Mouse (Mus musculus) midbrain, postnatal 0 days (tissue): Measurements from ENCODE around the gene Klf13. TPM values are rescaled to one million over a fixed set of nuclear protein-coding genes. Genes with fewer than 3 reads are reported as not detected.

ENCODE experiments used
- ATAC-seq: fragments of 200-750 bp; cut with Nextera tagmentation; 2 replicates; pipeline ENCODE4 v1.8.0; 2017; ENCODE audit warnings: moderate number of reproducible peaks, mild to moderate bottlenecking, moderate TSS enrichment, moderate library complexity; ENCODE audit not compliant: low FRiP score
- DNase-seq: peaks from one replicate; pipeline ENCODE4 v3.0.0-alpha.2; 2015; ENCODE audit warnings: low spot score
- H3K27ac ChIP-seq: fragments of 300-500 bp; sonication (generic); 2 replicates; pipeline ENCODE4 v1.5.1; 2014; ENCODE audit warnings: low read depth, mild to moderate bottlenecking, low read length, mixed read lengths
- H3K27me3 ChIP-seq: fragments of 300-500 bp; sonication (generic); 2 replicates; pipeline ENCODE4 v1.6.1; 2014; ENCODE audit warnings: low read length, control low read depth, mixed read lengths; ENCODE audit not compliant: insufficient read depth
- H3K36me3 ChIP-seq: fragments of 300-500 bp; sonication (generic); 2 replicates; pipeline ENCODE4 v1.6.1; 2014; ENCODE audit warnings: low read length, control low read depth, mixed read lengths; ENCODE audit not compliant: insufficient read depth
- H3K4me1 ChIP-seq: fragments of 300-500 bp; sonication (generic); 2 replicates; pipeline ENCODE4 v1.6.1; 2014; ENCODE audit warnings: mild to moderate bottlenecking, control low read depth, antibody characterized with exemption, low read length, mixed read lengths; ENCODE audit not compliant: insufficient read depth
- H3K4me2 ChIP-seq: fragments of 300-500 bp; sonication (generic); 2 replicates; pipeline ENCODE4 v1.6.1; 2014; ENCODE audit warnings: low read depth, mild to moderate bottlenecking, low read length, mixed read lengths; ENCODE audit not compliant: poor library complexity, severe bottlenecking
- H3K4me3 ChIP-seq: fragments of 300-500 bp; sonication (generic); 2 replicates; pipeline ENCODE4 v1.5.1; 2014; ENCODE audit warnings: low read depth, mild to moderate bottlenecking, low read length, moderate library complexity
- H3K9ac ChIP-seq: fragments of 300-500 bp; sonication (generic); replicated peaks from 2 replicates; pipeline ENCODE4 v1.6.1; 2014; ENCODE audit warnings: mild to moderate bottlenecking, low read length, moderate library complexity, mixed read lengths; ENCODE audit not compliant: poor library complexity, severe bottlenecking
- H3K9me3 ChIP-seq: fragments of 300-500 bp; sonication (generic); 2 replicates; pipeline ENCODE4 v1.6.1; 2016; ENCODE audit warnings: low read length, control low read depth
- CTCF ChIP-seq: IDR thresholded peaks from 2 replicates; pipeline ENCODE4 v1.5.1; 2016; ENCODE audit warnings: antibody characterized with exemption, mild to moderate bottlenecking
- WGBS: fragments of 180-500 bp; shearing (Covaris S2); extraction: QIAGEN DNeasy Blood & Tissue Kit; methylation state at CpG from one replicate; pipeline ENCODE4 v1.1.7; 2014; 5-methylcytosine and 5-hydroxymethylcytosine counted together
- polyA plus RNA-seq: library from polyadenylated mRNA; unstranded; fragments of >200 nt; fragmentation: Nextera tagmentation; extraction: Ambion mirVana; gene quantifications from 2 replicates; pipeline ENCODE4 v1.2.1, GENCODE M21; 2015
- total RNA-seq: library from RNA; depleted of rRNA; stranded (reverse); fragments of >200 nt; gene quantifications from 2 replicates; pipeline ENCODE4 v1.2.3, GENCODE M21; 2014

Klf13 gene
- total and polyA plus RNA-seq, 2 experiments from 2014 or later: 21.5 to 26.6 TPM

DNA sequence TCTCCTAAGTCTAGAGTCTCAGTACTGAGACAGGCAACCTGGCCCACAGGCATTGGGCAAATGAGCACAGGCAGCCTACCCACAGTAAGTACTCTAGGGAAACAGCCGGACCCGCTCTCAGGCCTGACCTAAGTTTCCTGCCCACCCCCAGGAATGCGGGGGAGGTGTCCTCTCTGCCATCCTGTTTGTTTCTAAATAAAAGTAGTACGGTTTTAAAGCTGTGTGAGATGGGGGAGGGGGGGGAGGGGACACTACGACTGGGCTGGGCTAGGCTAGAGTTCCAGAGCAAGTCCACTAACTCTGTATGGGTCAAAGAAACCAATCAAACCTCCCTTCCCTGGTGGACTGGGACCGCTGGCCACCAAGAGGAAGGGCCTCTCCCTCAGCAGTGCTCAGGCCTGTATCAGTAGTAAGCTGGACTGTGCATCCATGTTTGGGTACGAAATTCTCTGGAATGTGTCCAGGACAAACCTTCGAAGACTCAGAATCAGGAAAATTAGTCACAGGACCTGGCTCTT, 51.6 kb downstream of the Klf13 start:
- TF ChIP-seq CTCF: no peak
- Histone ChIP-seq H3K4me3 (no peak overlapping the region), H3K27me3 (no peaks in the 10 kb centered on the region), H3K27ac (no peak overlapping the region), H3K9ac (no peak overlapping the region), H3K4me2 (no peak overlapping the region), H3K36me3 (peaks cover 22% of the 10 kb centered on the region), H3K4me1 (no peaks in the 10 kb centered on the region), H3K9me3 (no peaks in the 10 kb centered on the region)
- WGBS: 66% methylated on average over 8 of the region's 8 CpGs
- ATAC-seq: no peak
- no peak for DNase-seq

DNA sequence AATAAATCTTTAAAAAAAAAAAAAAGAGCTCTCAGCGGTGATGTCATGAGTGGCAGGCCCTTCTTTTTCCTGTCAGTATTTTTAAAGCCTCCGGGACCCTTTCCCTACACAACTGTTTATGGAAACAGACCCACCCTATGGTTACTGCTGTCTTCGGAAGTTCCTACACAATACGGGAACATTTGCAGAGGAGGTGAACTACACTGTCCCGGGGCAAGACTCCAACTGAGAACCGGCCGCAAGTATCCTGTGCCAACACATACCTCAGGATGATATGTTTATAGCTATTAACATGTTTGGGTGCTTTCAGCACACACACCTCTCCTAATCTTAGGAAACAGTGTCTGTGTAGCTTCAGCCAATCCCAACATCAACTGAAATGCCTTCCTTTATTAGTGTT, 53.7 kb downstream of the Klf13 start:
- no peak for TF ChIP-seq CTCF
- WGBS: 88% methylated on average over 7 of the region's 7 CpGs

DNA sequence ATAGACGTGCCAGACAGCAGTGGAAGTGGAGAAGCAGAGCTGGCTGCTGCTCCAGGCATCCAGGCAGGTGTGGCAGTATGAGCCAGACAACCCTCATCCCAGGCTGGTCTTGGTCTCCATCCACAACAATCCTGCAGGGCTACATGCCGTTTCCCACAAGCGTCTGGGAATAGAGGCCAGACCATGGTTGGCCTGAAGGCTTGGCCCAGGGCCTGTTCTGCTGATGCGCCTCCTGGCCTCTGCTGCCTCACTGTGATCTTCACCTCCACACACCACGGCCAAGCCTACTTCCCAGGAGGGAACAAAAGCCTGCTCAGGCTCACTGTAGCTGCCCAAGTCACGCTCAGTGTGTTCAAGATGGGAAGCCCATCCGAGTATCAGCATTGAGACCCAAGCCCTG, 56.0 kb downstream of the Klf13 start:
- Histone ChIP-seq H3K4me1 (no peaks in the 10 kb centered on the region), H3K27me3 (no peaks in the 10 kb centered on the region), H3K9me3 (no peaks in the 10 kb centered on the region), H3K4me2 (no peak overlapping the region), H3K4me3 (no peak overlapping the region), H3K9ac (no peak overlapping the region), H3K36me3 (no peaks in the 10 kb centered on the region; the same call in 1 of the 2 replicates), H3K27ac (no peak overlapping the region)
- 84% methylated on average over 7 of the region's 7 CpGs for WGBS
- DNase-seq (no peak), ATAC-seq (no peak)
- no peak for TF ChIP-seq CTCF

More for the DNA sequence above, 53.7 kb downstream of the Klf13 start:
- Histone ChIP-seq H3K4me1 (no peaks in the 10 kb centered on the region), H3K9me3 (no peaks in the 10 kb centered on the region), H3K4me2 (no peak overlapping the region), H3K36me3 (peaks cover 14% of the 10 kb centered on the region), H3K27me3 (no peaks in the 10 kb centered on the region), H3K27ac (no peak overlapping the region), H3K4me3 (no peak overlapping the region), H3K9ac (no peak overlapping the region)
- DNase-seq (no peak), ATAC-seq (no peak)

DNA sequence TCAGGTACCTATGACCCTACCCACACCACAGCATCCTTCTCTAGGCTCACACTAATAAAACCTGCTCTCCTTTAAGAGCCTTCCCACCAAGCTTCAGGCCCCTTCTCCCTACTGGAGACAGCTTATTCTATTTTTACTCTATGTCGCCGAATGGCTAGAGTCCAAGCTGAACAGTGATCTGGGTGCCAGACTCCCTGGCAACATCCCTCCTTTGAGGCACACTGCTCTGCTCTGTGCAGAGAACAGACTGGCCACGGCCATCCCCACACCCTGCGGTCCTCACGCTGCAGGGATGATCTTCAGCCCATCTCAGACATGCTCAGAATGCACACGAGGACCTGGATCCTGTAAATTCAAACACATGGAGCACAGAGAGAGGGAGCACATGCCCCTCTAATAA, 59.1 kb downstream of the Klf13 start:
- H3K4me2 ChIP-seq: no peak overlapping the region
- H3K27ac ChIP-seq: no peak overlapping the region
- H3K4me3 ChIP-seq: no peak overlapping the region
- H3K36me3 ChIP-seq: no peaks in the 10 kb centered on the region
- TF ChIP-seq CTCF: no peak
- H3K9ac ChIP-seq: no peak overlapping the region
- ATAC-seq: no peak
- peak; percentile 37 for DNase-seq
- WGBS: 73% methylated on average over 6 of the region's 6 CpGs
- no peaks in the 10 kb centered on the region for H3K27me3 ChIP-seq
- no peaks in the 10 kb centered on the region for H3K9me3 ChIP-seq
- no peaks in the 10 kb centered on the region for H3K4me1 ChIP-seq

DNA sequence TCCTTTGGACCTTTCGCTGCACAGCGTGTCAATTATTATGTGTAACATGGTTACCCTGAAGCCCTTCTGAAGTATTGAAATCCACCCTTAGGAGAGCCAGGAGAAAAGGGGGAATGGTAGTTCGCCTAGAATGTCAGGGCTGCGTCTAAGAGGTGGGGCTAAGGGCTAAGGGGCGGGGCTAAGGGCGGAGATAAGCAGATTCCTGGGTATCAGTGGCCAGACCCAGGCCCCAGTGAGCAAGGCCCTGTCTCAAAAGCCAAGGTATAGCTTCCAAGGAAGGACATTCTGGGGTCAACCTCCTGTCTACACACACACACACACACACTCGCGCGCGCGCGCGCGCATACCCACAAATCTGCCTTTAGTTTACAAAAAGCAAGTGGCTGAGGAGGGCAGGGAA, 61.1 kb downstream of the Klf13 start:
- TF ChIP-seq CTCF: no peak
- ATAC-seq (no peak), DNase-seq (no peak)
- no peak overlapping the region for H3K9ac ChIP-seq
- no peak overlapping the region for H3K4me2 ChIP-seq
- H3K4me3 ChIP-seq: no peak overlapping the region
- no peaks in the 10 kb centered on the region for H3K9me3 ChIP-seq
- H3K4me1 ChIP-seq: no peaks in the 10 kb centered on the region
- WGBS: 36% methylated on average over 14 of the region's 14 CpGs
- no peaks in the 10 kb centered on the region for H3K36me3 ChIP-seq
- no peak overlapping the region for H3K27ac ChIP-seq
- H3K27me3 ChIP-seq: no peaks in the 10 kb centered on the region

DNA sequence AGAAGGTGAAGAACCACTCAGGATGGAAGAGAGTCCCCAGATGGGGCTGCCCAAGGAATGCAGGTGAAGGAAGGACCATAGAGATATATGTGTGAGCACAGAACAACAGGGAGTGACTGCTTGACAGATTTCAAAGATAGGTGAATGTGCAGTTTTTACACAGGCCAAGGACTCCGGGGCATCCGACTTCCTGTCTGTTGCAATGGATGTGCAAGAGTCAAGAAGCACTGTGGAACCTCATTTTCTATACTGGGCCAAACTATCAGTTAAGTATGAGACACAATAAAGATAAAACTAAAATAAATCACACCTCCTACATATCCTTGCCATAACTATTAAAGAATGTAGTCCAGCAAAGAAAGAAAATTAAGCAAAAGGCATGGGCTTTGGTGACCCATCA, 62.1 kb downstream of the Klf13 start:
- Histone ChIP-seq H3K36me3 (no peaks in the 10 kb centered on the region), H3K27ac (no peak overlapping the region), H3K4me2 (no peak overlapping the region), H3K9ac (no peak overlapping the region), H3K4me3 (no peak overlapping the region), H3K4me1 (no peaks in the 10 kb centered on the region), H3K9me3 (no peaks in the 10 kb centered on the region), H3K27me3 (no peaks in the 10 kb centered on the region)
- DNase-seq (no peak), ATAC-seq (no peak)
- 84% methylated on average over 2 of the region's 2 CpGs for WGBS
- no peak for TF ChIP-seq CTCF
